Mouse (Mus musculus): ENCODE measurements around the gene Gm853. TPM values are rescaled to one million over a fixed set of nuclear protein-coding genes. Genes with fewer than 3 reads are reported as not detected.

Gene Gm853
- total RNA-seq, 2 experiments from 2014 or later, result not detected

GRCm38 (mm10) chr4:130177536-130177935, 44.7 kb downstream of the Gm853 start:
- intact Hi-C loops (cut with DNase I), result no loop called here
- DNase-seq (ENCODE audit: low spot score in 2 of 2), result no peak

- DNase-seq (ENCODE audit: low spot score in 2 of 2), result no peak
- intact Hi-C loops (cut with DNase I), result no loop called here
Measured at GRCm38 (mm10) chr4:130177087-130177486, 45.1 kb downstream of the Gm853 start.

- no peak for DNase-seq (ENCODE audit: low spot score in 2 of 2)
- intact Hi-C loops (cut with DNase I), result no loop called here
Measured at GRCm38 (mm10) chr4:130176156-130176720, 46.0 kb downstream of the Gm853 start.

- no peak for DNase-seq (ENCODE audit: low spot score in 2 of 2)
- intact Hi-C loops (cut with DNase I), result no loop called here
Measured at GRCm38 (mm10) chr4:130175072-130175711, 47.0 kb downstream of the Gm853 start, which contains the start of gene Tinagl1. Tinagl1 (minus strand) TSS chr4:130175122.

GRCm38 (mm10) chr4:130174335-130175031, 47.7 kb downstream of the Gm853 start:
- intact Hi-C loops (cut with DNase I), result no loop called here
- no peak for DNase-seq (ENCODE audit: low spot score in 2 of 2)

GRCm38 (mm10) chr4:130173911-130174311, 48.3 kb downstream of the Gm853 start:
- intact Hi-C loops (cut with DNase I), result no loop called here
- no peak for DNase-seq (ENCODE audit: low spot score in 2 of 2)

- intact Hi-C loops (cut with DNase I), result no loop called here
Measured at GRCm38 (mm10) chr4:130173060-130173822, 49.0 kb downstream of the Gm853 start.

GRCm38 (mm10) chr4:130171951-130172765, 50.0 kb downstream of the Gm853 start:
- intact Hi-C loops (cut with DNase I), result no loop called here
- DNase-seq (ENCODE audit: low spot score in 2 of 2), result no peak

More at GRCm38 (mm10) chr4:130173060-130173822, 49.0 kb downstream of the Gm853 start:
- DNase-seq (ENCODE audit: low spot score in 2 of 2), result no peak

- intact Hi-C loops (cut with DNase I), result no loop called here
- no peak for DNase-seq (ENCODE audit: low spot score in 2 of 2)
Measured at GRCm38 (mm10) chr4:130170362-130170761, 51.8 kb downstream of the Gm853 start.

GRCm38 (mm10) chr4:130169411-130169971, 52.7 kb downstream of the Gm853 start:
- DNase-seq (ENCODE audit: low spot score in 2 of 2), result no peak
- intact Hi-C loops (cut with DNase I), result no loop called here

- DNase-seq (ENCODE audit: low spot score in 2 of 2), result peak in 1 of 2 experiments; percentile 40
- intact Hi-C loops (cut with DNase I), result no loop called here
Measured at GRCm38 (mm10) chr4:130168280-130169183, 53.7 kb downstream of the Gm853 start.

GRCm38 (mm10) chr4:130167814-130168213, 54.4 kb downstream of the Gm853 start:
- DNase-seq (ENCODE audit: low spot score in 2 of 2), result no peak
- intact Hi-C loops (cut with DNase I), result no loop called here

GRCm38 (mm10) chr4:130167321-130167720, 54.9 kb downstream of the Gm853 start:
- intact Hi-C loops (cut with DNase I), result no loop called here
- no peak for DNase-seq (ENCODE audit: low spot score in 2 of 2)

- intact Hi-C loops (cut with DNase I), result no loop called here
- DNase-seq (ENCODE audit: low spot score in 2 of 2), result no peak
Measured at GRCm38 (mm10) chr4:130166592-130166991, 55.6 kb downstream of the Gm853 start.

GRCm38 (mm10) chr4:130166061-130166460, 56.1 kb downstream of the Gm853 start:
- DNase-seq (ENCODE audit: low spot score in 2 of 2), result no peak
- intact Hi-C loops (cut with DNase I), result no loop called here

- DNase-seq (ENCODE audit: low spot score in 2 of 2), result no peak
- intact Hi-C loops (cut with DNase I), result no loop called here
Measured at GRCm38 (mm10) chr4:130164121-130164520, 58.1 kb downstream of the Gm853 start.

- intact Hi-C loops (cut with DNase I), result no loop called here
- DNase-seq (ENCODE audit: low spot score in 2 of 2), result no peak
Measured at GRCm38 (mm10) chr4:130163391-130163861, 58.8 kb downstream of the Gm853 start.

GRCm38 (mm10) chr4:130161349-130161748, 60.9 kb downstream of the Gm853 start:
- intact Hi-C loops (cut with DNase I), result no loop called here
- DNase-seq (ENCODE audit: low spot score in 2 of 2), result no peak

All from left cerebral cortex, postnatal 14 days (tissue).